Mouse (Mus musculus) MEL-GATA-1-ER (cell line): Measurements from ENCODE around the gene Asap2.
"Not testable (repeated sequence)": the region's sequence is repeated elsewhere in the genome, so short reads cannot be mapped to it uniquely, and the experiment has no call there.

Experiments used
- DNase-seq: peaks from one replicate; pipeline ENCODE4 v3.0.0-alpha.2; 2012; ENCODE audit warnings: low read depth; ENCODE audit errors: extremely low read depth

The Asap2 gene

GRCm38 (mm10) chr12:20990132-20990531 is at the start of gene Asap2:
Asap2 (plus strand) TSS chr12:20990459.
- DNase-seq, result not testable (repeated sequence)

GRCm38 (mm10) chr12:20947051-20947997 is 42.9 kb upstream of the Asap2 start:
- DNase-seq, result not testable (repeated sequence)

- DNase-seq, result not testable (repeated sequence)
Observed at GRCm38 (mm10) chr12:20990579-20990978, 320 bp downstream of the Asap2 start.

- not testable (repeated sequence) for DNase-seq
Observed at GRCm38 (mm10) chr12:21030875-21031274, 40.6 kb downstream of the Asap2 start.

- DNase-seq, result not testable (repeated sequence)
Observed at GRCm38 (mm10) chr12:21046716-21047115, 56.5 kb downstream of the Asap2 start.

GRCm38 (mm10) chr12:21075731-21076130 is 85.5 kb downstream of the Asap2 start:
- DNase-seq, result peak; percentile 10

GRCm38 (mm10) chr12:21090168-21090567 is 99.9 kb downstream of the Asap2 start:
- not testable (repeated sequence) for DNase-seq

GRCm38 (mm10) chr12:21092446-21092845 is 102.2 kb downstream of the Asap2 start:
- not testable (repeated sequence) for DNase-seq

- not testable (repeated sequence) for DNase-seq
Observed at GRCm38 (mm10) chr12:21097806-21098325, 107.6 kb downstream of the Asap2 start.

- not testable (repeated sequence) for DNase-seq
Observed at GRCm38 (mm10) chr12:21111116-21111475, 120.8 kb downstream of the Asap2 start.

- DNase-seq, result no peak
Observed at GRCm38 (mm10) chr12:21111476-21112452, 121.5 kb downstream of the Asap2 start.

GRCm38 (mm10) chr12:21112453-21112857 is 122.2 kb downstream of the Asap2 start:
- no peak for DNase-seq

GRCm38 (mm10) chr12:21119446-21119845 is 129.2 kb downstream of the Asap2 start:
- no peak for DNase-seq

- no peak for DNase-seq
Observed at GRCm38 (mm10) chr12:21122818-21123217, 132.6 kb downstream of the Asap2 start.

- DNase-seq, result no peak
Observed at GRCm38 (mm10) chr12:21123647-21124046, 133.4 kb downstream of the Asap2 start.

GRCm38 (mm10) chr12:21125675-21126470 is 135.6 kb downstream of the Asap2 start:
- no peak for DNase-seq

GRCm38 (mm10) chr12:21126516-21126915 is 136.3 kb downstream of the Asap2 start:
- no peak for DNase-seq

GRCm38 (mm10) chr12:21128930-21129869 is 138.9 kb downstream of the Asap2 start:
- DNase-seq, result no peak

GRCm38 (mm10) chr12:21130274-21130823 is 140.1 kb downstream of the Asap2 start:
- no peak for DNase-seq
